Mouse (Mus musculus): ENCODE results near the gene Lgals3bp. TPM values are rescaled to one million over a fixed set of nuclear protein-coding genes. Genes with fewer than 3 reads are reported as not detected.

Gene Lgals3bp
- 1.2 TPM in 2 replicates for polyA plus RNA-seq (2016; fragmentation: Nextera tagmentation; extraction: Ambion mirVana)

DNA sequence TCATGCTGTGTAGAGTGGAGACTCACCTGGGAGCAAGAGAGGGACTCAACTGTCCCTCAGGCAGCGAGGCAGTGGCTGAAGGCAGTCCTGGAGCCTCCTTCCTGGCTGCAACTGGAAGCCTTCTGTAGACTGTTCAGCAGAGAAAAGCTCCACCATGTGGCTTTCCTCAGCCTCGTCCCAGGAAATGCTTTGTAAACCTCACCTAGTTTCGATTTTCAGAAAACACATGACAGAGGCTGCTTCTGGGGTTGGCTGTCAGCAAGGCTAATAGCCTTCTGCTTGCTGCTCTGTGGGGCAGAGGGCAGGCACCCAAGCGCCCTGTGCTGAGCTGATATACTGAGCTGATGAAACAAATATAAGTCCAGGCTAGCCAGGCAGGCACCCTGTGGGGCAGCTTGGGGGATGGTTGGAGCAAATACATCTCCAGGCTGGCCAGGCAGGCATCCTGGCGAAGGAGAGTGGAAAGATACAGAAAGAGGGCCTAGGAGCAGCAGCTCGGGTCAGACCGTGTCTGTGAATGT lies at the start of gene Lgals3bp:
Gene Lgals3bp (minus strand): TSS at position 333 of the 521 bp plus-strand sequence.
- 52% methylated on average over 7 of the region's 7 CpGs for WGBS
- Histone ChIP-seq H3K36me3 (replicated peaks) (peaks cover 15% of the 10 kb centered on the region), H3K9me3 (no peaks in the 10 kb centered on the region), H3K4me3 (replicated peaks) (no peak within 1 kb of the TSS), H3K4me1 (no peaks in the 10 kb centered on the region; the same call in 1 of the 2 replicates), H3K4me2 (no peak within 1 kb of the TSS), H3K27me3 (no peaks in the 10 kb centered on the region), H3K9ac (no peak within 1 kb of the TSS), H3K27ac (no peak within 1 kb of the TSS)
- no peak for ATAC-seq (ENCODE audit: low FRiP score)

DNA sequence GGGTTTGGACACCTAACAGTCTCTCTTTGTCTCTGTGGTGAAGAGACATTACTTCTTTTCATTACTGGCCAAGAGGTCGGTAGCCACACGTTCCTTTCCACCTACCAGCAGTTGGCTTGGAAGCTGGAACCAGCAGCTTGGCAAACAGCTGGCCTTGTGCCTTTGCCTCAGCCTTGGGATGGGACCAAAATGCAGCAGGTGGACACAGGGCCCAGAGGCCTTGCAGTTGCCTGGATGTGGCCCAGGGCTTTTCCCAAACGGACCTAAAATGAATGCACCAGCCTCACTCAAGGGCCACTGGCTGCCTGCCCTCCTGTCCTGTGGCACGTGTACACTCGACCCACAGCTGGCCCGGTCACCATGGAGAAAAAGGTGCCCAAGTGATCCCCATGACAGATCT lies 49.3 kb upstream of the Lgals3bp start:
- Histone ChIP-seq H3K4me3 (replicated peaks) (no peak overlapping the region), H3K9me3 (no peaks in the 10 kb centered on the region), H3K27ac (no peak overlapping the region), H3K9ac (no peak overlapping the region), H3K4me2 (no peak overlapping the region), H3K36me3 (replicated peaks) (no peaks in the 10 kb centered on the region), H3K27me3 (no peaks in the 10 kb centered on the region), H3K4me1 (no peaks in the 10 kb centered on the region)
- WGBS = 88% methylated on average over 6 of the region's 6 CpGs
- ATAC-seq (ENCODE audit: low FRiP score) = no peak

DNA sequence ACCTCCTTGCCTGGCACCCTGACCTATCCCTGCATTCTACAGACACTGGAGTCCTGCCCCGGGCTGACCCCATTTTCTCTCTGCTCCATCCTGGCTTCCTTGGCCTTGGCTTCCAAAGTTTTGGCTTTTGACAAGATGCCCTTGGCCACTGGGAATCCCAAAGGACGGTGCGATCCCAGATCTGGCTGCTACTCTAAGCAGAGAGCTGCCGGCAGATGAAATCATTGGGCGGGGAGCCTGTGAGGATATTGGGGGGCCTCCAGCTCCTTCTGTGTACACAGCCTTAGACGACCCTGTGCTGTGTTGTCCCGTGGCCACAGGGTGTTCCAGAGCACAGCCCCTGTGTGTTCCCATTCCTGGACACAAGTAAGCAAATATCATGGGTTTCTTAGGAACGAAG lies 46.5 kb upstream of the Lgals3bp start:
- WGBS = 91% methylated on average over 8 of the region's 8 CpGs
- Histone ChIP-seq H3K9ac (no peak overlapping the region), H3K4me2 (no peak overlapping the region), H3K27ac (no peak overlapping the region), H3K4me1 (no peaks in the 10 kb centered on the region), H3K36me3 (replicated peaks) (no peaks in the 10 kb centered on the region), H3K9me3 (no peaks in the 10 kb centered on the region), H3K4me3 (replicated peaks) (no peak overlapping the region), H3K27me3 (peaks cover 8% of the 10 kb centered on the region; the same call in 1 of the 2 replicates)
- ATAC-seq (ENCODE audit: low FRiP score) = no peak

DNA sequence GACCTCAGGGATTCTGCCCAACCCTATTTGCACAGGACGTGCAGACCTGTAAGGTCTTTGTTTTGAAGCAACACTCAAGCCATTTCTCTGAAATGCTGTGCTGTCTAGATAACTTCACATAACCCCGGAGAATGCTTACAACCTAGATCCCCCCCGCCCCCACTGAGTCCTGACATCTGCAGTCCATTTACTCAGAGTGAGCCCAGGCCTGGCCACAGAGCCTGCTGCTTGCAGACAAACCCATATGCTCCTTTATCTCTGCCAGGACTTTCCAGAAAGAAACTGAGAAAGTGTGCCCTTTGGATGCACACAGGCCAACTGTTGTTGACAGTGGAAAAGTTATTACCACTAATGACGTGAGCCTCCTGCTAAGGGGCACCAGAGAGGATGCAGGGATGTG lies 45.5 kb upstream of the Lgals3bp start:
- Histone ChIP-seq H3K9ac (no peak overlapping the region), H3K27me3 (peaks cover 10% of the 10 kb centered on the region; the same call in 1 of the 2 replicates), H3K36me3 (replicated peaks) (no peaks in the 10 kb centered on the region), H3K4me3 (replicated peaks) (no peak overlapping the region), H3K4me2 (no peak overlapping the region), H3K9me3 (no peaks in the 10 kb centered on the region), H3K27ac (no peak overlapping the region), H3K4me1 (no peaks in the 10 kb centered on the region)
- 76% methylated on average over 4 of the region's 4 CpGs for WGBS
- ATAC-seq (ENCODE audit: low FRiP score) = no peak

DNA sequence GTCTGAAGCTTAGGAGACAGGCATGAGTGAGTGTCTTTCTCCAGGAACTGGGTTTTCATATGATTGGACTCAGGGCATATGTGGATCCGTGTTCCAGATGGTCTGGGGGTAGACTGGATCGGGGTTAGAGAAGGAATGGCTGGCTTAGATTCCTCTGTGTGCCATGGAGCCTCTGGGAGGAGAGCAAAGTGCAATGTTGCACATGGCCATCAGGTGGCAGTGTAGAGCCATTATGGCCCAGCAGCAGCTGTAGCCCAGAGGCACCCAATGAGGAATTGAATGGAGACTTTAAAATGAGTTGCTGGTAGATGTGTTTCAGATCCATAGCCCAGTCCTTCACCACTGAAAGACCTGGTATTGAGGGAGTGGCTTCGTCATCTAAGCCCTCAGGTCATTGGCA lies 44.0 kb upstream of the Lgals3bp start:
- ATAC-seq (ENCODE audit: low FRiP score) = peak; percentile 75
- H3K4me3 ChIP-seq (replicated peaks) = no peak overlapping the region
- H3K4me1 ChIP-seq = no peaks in the 10 kb centered on the region
- H3K27ac ChIP-seq = no peak overlapping the region
- 23% methylated on average over 3 of the region's 3 CpGs for WGBS
- no peak overlapping the region for H3K9ac ChIP-seq
- no peaks in the 10 kb centered on the region for H3K9me3 ChIP-seq
- H3K36me3 ChIP-seq (replicated peaks) = no peaks in the 10 kb centered on the region
- no peak overlapping the region for H3K4me2 ChIP-seq
- H3K27me3 ChIP-seq = peaks cover 13% of the 10 kb centered on the region; the same call in 1 of the 2 replicates

DNA sequence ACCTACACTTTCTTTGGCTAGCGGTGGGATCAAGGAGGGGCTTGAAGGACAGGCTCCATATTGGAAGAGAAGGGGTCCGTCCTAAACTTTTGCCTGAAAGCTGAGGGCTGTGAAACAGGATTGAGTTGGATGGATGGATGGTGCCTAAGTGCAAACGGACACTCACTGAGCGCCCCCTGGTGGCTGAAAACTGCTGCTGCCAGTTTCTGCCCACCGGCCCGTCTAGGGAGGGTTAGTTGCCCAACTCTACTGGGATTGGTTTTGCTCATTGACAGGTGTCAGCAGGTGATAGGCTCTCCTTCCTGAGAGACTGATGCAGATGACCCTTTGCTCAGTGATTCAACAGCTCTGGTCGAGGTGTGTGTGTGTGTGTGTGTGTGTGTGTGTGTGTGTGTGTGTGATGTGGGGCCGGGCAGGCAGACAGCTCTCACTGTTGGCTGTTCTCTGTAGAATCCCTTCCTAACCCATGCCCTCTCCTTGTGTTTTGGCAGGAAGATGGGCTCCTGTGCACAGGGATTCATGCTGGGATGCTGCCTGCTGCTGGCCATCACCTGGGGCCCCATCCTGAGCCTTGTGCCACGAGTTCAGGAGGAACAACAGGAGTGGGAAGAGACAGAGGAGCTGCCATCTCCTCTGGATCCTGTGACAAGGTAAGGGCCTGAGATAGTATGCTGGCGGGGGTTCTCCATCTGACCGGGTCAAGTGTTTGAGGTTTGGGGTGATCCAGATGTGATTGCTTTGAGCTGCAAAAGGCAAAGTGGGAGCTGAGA lies 41.5 kb upstream of the Lgals3bp start:
- Histone ChIP-seq H3K36me3 (replicated peaks) (no peaks in the 10 kb centered on the region), H3K9ac (no peak overlapping the region), H3K4me2 (no peak overlapping the region), H3K4me3 (replicated peaks) (no peak overlapping the region), H3K9me3 (no peaks in the 10 kb centered on the region), H3K27me3 (peaks cover 13% of the 10 kb centered on the region; the same call in 1 of the 2 replicates), H3K27ac (no peak overlapping the region), H3K4me1 (peaks cover 17% of the 10 kb centered on the region)
- peak; percentile 41; the same call in 1 of the 2 replicates for ATAC-seq (ENCODE audit: low FRiP score)
- 32% methylated on average over 11 of the region's 11 CpGs for WGBS

DNA sequence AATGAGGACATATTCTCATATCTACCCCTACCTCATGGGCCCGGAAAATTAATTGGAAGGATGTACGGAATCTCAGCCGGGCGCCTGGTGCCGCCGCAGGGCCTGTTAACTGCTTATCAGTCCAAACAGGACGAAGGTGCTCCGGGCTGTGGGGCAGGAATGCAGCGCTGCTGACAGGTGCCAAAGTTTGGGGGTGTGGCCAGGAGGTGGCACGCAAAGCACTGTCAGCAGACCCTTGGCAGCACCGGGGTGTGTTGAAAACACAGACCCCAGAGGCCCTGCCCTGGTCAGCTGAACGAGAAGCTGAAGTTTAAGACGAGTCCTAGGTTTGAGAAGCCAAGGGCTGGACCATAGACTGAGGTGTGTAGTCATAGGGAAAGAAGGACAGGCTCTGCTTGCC lies 40.8 kb upstream of the Lgals3bp start:
- Histone ChIP-seq H3K27ac (no peak overlapping the region), H3K4me3 (replicated peaks) (no peak overlapping the region), H3K27me3 (peaks cover 13% of the 10 kb centered on the region; the same call in 1 of the 2 replicates), H3K4me2 (no peak overlapping the region), H3K36me3 (replicated peaks) (no peaks in the 10 kb centered on the region), H3K9ac (no peak overlapping the region), H3K9me3 (no peaks in the 10 kb centered on the region), H3K4me1 (peaks cover 24% of the 10 kb centered on the region)
- no peak for ATAC-seq (ENCODE audit: low FRiP score)
- 78% methylated on average over 13 of the region's 13 CpGs for WGBS

DNA sequence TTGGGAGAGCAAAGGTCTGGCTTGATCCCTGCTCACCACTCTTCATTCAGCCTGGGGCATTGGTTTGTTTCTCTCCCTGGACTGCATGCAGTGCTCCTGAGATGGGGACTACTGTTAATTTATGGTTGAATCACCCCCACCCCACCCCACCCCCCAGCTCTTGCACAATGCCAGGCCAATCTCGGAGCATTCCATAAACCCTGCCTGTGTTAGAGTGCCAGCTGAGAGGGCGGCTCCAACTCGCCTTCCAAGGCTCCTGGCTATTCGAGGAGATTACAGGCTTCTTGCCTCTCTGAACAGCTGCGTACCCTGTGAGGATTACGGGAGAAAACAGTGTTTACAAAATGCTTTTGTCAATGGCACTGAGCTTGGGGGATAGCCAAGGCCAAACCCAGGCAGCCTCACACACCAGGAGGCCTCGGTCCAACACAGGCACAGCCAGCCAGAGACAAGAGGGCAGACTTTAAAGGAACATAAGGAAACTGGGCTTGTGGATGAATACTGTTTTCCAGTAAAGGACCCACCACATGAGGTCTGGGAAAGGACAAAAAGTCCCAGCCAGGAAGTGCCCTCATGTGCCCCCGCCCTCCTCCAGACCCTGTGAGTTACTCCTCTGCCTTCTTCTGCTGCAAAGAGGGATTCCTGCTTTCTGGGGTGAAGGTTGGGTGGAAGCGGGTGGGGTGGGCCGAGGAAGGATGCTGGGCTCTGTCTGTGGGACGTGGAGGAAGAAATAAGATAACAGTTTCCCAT lies 36.9 kb upstream of the Lgals3bp start:
- 14% methylated on average over 11 of the region's 11 CpGs for WGBS
- Histone ChIP-seq H3K4me2 (peak overlapping the region; percentile 6; the same call in 1 of the 2 replicates), H3K9me3 (no peaks in the 10 kb centered on the region), H3K27me3 (peaks cover 23% of the 10 kb centered on the region; the same call in 1 of the 2 replicates), H3K36me3 (replicated peaks) (no peaks in the 10 kb centered on the region), H3K4me3 (replicated peaks) (no peak overlapping the region), H3K27ac (peak overlapping the region; percentile 84), H3K4me1 (peaks cover 44% of the 10 kb centered on the region), H3K9ac (no peak overlapping the region)
- peak; percentile 39 for ATAC-seq (ENCODE audit: low FRiP score)

DNA sequence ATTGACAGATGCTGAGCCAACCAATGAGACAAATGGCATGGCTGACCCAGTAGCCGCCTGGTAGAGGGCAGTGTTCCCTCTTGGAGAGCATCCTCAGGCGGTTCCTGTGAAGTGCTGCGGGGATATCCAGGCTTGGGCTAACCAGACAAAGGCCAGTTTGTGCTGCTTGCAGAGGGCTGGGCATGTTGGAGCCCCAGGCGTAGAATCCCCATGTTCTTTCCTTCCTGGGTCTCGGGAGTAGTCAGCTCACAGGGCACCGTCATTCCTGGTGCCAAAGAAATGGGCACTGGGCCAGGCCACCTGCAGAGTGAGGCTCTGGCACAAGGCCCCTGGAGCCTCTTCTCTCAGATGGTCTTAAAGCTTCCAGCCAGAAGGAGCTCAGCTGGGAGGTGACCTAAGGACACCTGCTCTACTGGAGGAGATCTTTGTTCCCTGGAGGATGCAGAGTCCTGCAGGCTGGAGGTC lies 34.6 kb upstream of the Lgals3bp start:
- no peaks in the 10 kb centered on the region for H3K9me3 ChIP-seq
- H3K4me1 ChIP-seq = peaks cover 51% of the 10 kb centered on the region
- no peak overlapping the region for H3K4me2 ChIP-seq
- no peak overlapping the region for H3K4me3 ChIP-seq (replicated peaks)
- 25% methylated on average over 6 of the region's 6 CpGs for WGBS
- H3K9ac ChIP-seq = no peak overlapping the region
- H3K36me3 ChIP-seq (replicated peaks) = no peaks in the 10 kb centered on the region
- 0 out of 2 replicates have a peak, but pooled peaks have one; percentile 40 for ATAC-seq (ENCODE audit: low FRiP score)
- peak overlapping the region; percentile 46 for H3K27ac ChIP-seq
- peaks cover 16% of the 10 kb centered on the region; the same call in 1 of the 2 replicates for H3K27me3 ChIP-seq

DNA sequence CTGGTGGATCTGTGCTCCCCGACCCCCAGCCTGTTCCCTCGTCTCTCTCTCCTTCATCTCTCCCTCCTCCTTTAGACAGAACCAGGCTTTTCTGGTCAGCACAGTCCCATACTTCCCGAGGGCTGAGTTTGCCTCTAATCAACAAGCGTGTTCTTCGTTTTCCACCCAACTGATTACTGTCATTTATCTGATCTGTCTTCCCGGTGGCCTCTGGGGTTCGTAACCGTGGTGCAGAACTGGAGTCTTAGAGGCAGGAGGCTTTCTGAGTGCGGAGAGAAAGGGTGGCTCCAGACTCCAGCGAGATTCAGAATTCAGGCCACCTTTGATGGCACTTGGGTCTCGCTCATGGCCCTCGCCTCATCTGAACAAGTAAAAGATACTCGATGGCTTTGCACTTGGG lies 32.2 kb upstream of the Lgals3bp start:
- peak overlapping the region; percentile 38 for H3K4me2 ChIP-seq
- no peak overlapping the region for H3K27ac ChIP-seq
- peaks cover 47% of the 10 kb centered on the region for H3K4me1 ChIP-seq
- peaks cover 13% of the 10 kb centered on the region; the same call in 1 of the 2 replicates for H3K27me3 ChIP-seq
- H3K36me3 ChIP-seq (replicated peaks) = no peaks in the 10 kb centered on the region
- H3K9me3 ChIP-seq = no peaks in the 10 kb centered on the region
- no peak overlapping the region for H3K9ac ChIP-seq
- ATAC-seq (ENCODE audit: low FRiP score) = no peak
- 55% methylated on average over 13 of the region's 13 CpGs for WGBS
- peak overlapping the region; percentile 8; the same call in 1 of the 2 replicates for H3K4me3 ChIP-seq (replicated peaks)

DNA sequence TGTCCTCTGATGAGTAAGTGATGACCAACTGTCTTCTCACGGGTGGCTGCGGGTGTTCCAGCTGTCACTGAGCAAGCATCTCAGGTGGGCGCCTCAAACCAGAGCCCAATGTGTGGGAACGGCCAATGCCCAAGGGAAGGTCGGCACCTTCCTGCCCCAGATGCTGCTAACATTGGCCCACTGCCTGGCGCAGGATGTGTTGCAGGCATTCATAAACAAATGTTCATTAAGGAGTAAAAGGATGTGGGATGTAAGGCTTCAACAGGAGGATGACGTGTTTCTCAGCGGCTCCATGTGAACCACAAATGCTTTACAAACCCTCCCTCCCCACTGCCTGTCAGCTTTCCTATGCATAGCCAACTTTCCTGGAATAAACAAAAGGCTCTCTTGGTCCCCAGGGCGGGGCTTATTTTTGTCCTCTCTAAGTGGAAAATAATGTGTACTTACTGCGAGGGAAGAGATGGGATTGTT lies 31.5 kb upstream of the Lgals3bp start:
- WGBS = 68% methylated on average over 10 of the region's 10 CpGs
- Histone ChIP-seq H3K27ac (0 out of 2 replicates have a peak overlapping the region, but pooled peaks have one; percentile 25), H3K4me3 (replicated peaks) (no peak overlapping the region), H3K36me3 (replicated peaks) (no peaks in the 10 kb centered on the region), H3K9me3 (no peaks in the 10 kb centered on the region), H3K9ac (no peak overlapping the region), H3K27me3 (peaks cover 13% of the 10 kb centered on the region; the same call in 1 of the 2 replicates), H3K4me1 (peaks cover 47% of the 10 kb centered on the region), H3K4me2 (peak overlapping the region; percentile 38)
- no peak for ATAC-seq (ENCODE audit: low FRiP score)

All from forebrain, embryonic 12.5 days (tissue).